Mouse (Mus musculus) brain, embryonic 14.5 days (tissue): ENCODE measurements at regions not wholly inside any gene's neighbourhood (a gene's known extent, or its start where the extent isn't known, plus 50 kb on each side); places are given as distances from the start of the nearest gene placed in this dataset.

Experiments used
- CTCF ChIP-seq: fragments of 200-500 bp; IDR thresholded peaks from 2 replicates; pipeline ENCODE4 v1.5.1; 2012; ENCODE audit warnings: inconsistent platforms, mild to moderate bottlenecking, moderate library complexity, borderline replicate concordance; ENCODE audit not compliant: insufficient read depth, insufficient read length; ENCODE audit errors: extremely low read depth
- POLR2A ChIP-seq: fragments of 200-500 bp; IDR thresholded peaks from 2 replicates; pipeline ENCODE4 v1.6.1; 2012; ENCODE audit warnings: mild to moderate bottlenecking, inconsistent platforms, borderline replicate concordance; ENCODE audit not compliant: poor library complexity, insufficient read depth, insufficient read length, severe bottlenecking; ENCODE audit errors: extremely low read depth

DNA sequence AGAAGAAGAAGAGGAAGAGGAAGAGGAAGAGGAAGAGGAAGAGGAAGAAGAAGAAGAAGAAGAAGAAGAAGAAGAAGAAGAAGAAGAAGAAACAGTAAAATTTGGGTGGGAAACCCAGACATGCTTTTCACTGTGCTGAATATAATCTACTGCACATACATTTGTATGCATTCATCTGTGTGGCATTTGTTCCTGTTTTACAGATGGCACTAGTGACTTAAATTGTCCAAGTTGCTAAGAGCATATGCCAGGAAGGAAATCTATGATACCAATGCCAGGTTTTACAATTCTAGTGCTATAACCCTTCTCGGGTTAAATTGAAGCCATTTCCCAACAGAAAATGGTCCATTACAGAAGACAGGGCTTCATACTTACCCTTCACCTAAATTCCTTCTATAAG, 291.7 kb upstream of the Klf6 start:
- TF ChIP-seq CTCF (no peak), POLR2A (no peak)
